18 mouse cellular contexts compared by ENCODE assay signal in genomic region chr6:112866096-112866495, GRCm38 (mm10).
DNase-seq lines count a peak whose midpoint lies in the region; ATAC-seq and TF ChIP-seq lines count a peak whose summit lies in the region.
"Had no signal": no experiment of that assay in that cellular context is flagged by ENCODE, and none has a peak within 500 bp of the region (broad histone marks: within the 10 kb centered on the region; RNA-seq: fewer than 3 reads in every experiment).

No protein-coding gene starts in this region.

- 82% methylated on average over 4 of the region's 4 CpGs for WGBS in embryonic facial prominence, embryonic 14.5 days
- 86% methylated on average over 4 of the region's 4 CpGs for WGBS in embryonic facial prominence, embryonic 10.5 days
- 90% methylated on average over 4 of the region's 4 CpGs for WGBS in kidney, embryonic 14.5 days

- ATAC-seq in embryonic facial prominence, embryonic 14.5 days (ENCODE audit: low read depth): no peak
- no peak for ATAC-seq in kidney, embryonic 14.5 days (ENCODE audit: low FRiP score, low TSS enrichment)
- ATAC-seq in granulocyte monocyte progenitor cell, adult 5-6 weeks (replicated peaks; ENCODE audit: poor library complexity, severe bottlenecking): no peak
- ATAC-seq: activated CD4-positive, CD25-positive, alpha-beta regulatory T cell, adult 4 months had no signal

- no peaks in the 10 kb centered on the region for H3K27me3 ChIP-seq in embryonic facial prominence, embryonic 14.5 days (replicated peaks; ENCODE audit: control insufficient read depth, insufficient read depth, low read length)
- H3K27me3 ChIP-seq in embryonic facial prominence, embryonic 10.5 days (replicated peaks; ENCODE audit: low read depth, poor library complexity, severe bottlenecking): no peaks in the 10 kb centered on the region
- H3K27me3 ChIP-seq in kidney, embryonic 14.5 days (ENCODE audit: control insufficient read depth, insufficient read depth, low read length): no peaks in the 10 kb centered on the region
- no peaks in the 10 kb centered on the region for H3K27me3 ChIP-seq in testis, adult 2 months (ENCODE audit: control insufficient read depth, insufficient read depth, low read length)
- H3K27me3 ChIP-seq: limb, embryonic 12.5 days had no signal

- H3K4me1 ChIP-seq in embryonic facial prominence, embryonic 14.5 days (ENCODE audit: control insufficient read depth, insufficient read depth, low read length): peaks cover 15% of the 10 kb centered on the region
- H3K4me1 ChIP-seq in embryonic facial prominence, embryonic 10.5 days: peaks cover 10% of the 10 kb centered on the region
- H3K4me1 ChIP-seq in kidney, embryonic 14.5 days (ENCODE audit: control insufficient read depth, insufficient read depth, low read length): 0 out of 2 replicates have a peak, but pooled peaks cover 10% of the 10 kb centered on the region
- peaks cover 4% of the 10 kb centered on the region for H3K4me1 ChIP-seq in testis, adult 2 months (ENCODE audit: control insufficient read depth, insufficient read depth, low read length)

- 0 out of 2 replicates have a peak overlapping the region, but pooled peaks have one; percentile 55 for H3K27ac ChIP-seq in embryonic facial prominence, embryonic 14.5 days (replicated peaks; ENCODE audit: low read depth, low read length)
- no peak overlapping the region for H3K27ac ChIP-seq in embryonic facial prominence, embryonic 10.5 days (replicated peaks)
- 0 out of 2 replicates have a peak overlapping the region, but pooled peaks have one; percentile 11 for H3K27ac ChIP-seq in kidney, embryonic 14.5 days (ENCODE audit: low read depth, low read length)
- H3K27ac ChIP-seq in testis, adult 2 months (ENCODE audit: control insufficient read depth, insufficient read depth, low read depth, low read length): peak overlapping the region; percentile 75
- H3K27ac ChIP-seq: heart, embryonic 13.5 days; limb, embryonic 12.5 days had no signal

- DNase-seq in embryonic facial prominence, embryonic 14.5 days (ENCODE audit: low spot score): no peak
- DNase-seq in embryonic facial prominence, embryonic 10.5 days (ENCODE audit: low spot score): no peak
- DNase-seq in kidney, postnatal 10 days: no peak
- DNase-seq in testis, postnatal 10 days (ENCODE audit: low spot score): no peak
- no peak for DNase-seq in MN1 (ENCODE audit: low spot score)
- DNase-seq: cerebellum, postnatal 10 days; heart, postnatal 4 days; kidney, adult 2 months; lung, postnatal 36 days; spleen, adult 18-20 months; thymus, adult 2 months had no signal

- H3K36me3 ChIP-seq in embryonic facial prominence, embryonic 14.5 days (ENCODE audit: control insufficient read depth, insufficient read depth, low read length): no peaks in the 10 kb centered on the region
- peaks cover 5% of the 10 kb centered on the region for H3K36me3 ChIP-seq in embryonic facial prominence, embryonic 10.5 days (replicated peaks)
- no peaks in the 10 kb centered on the region for H3K36me3 ChIP-seq in kidney, embryonic 14.5 days (ENCODE audit: control insufficient read depth, insufficient read depth, low read length)
- H3K36me3 ChIP-seq in testis, adult 2 months (ENCODE audit: control insufficient read depth, insufficient read depth, low read length): no peaks in the 10 kb centered on the region
- H3K36me3 ChIP-seq: heart, embryonic 13.5 days; limb, embryonic 12.5 days had no signal

- H3K9ac ChIP-seq in embryonic facial prominence, embryonic 14.5 days (ENCODE audit: low read depth, low read length): no peak overlapping the region
- H3K9ac ChIP-seq in kidney, embryonic 14.5 days (ENCODE audit: low read depth, low read length): no peak overlapping the region
- H3K9ac ChIP-seq: heart, embryonic 13.5 days; limb, embryonic 12.5 days had no signal

- TF ChIP-seq POLR2A in testis, adult 2 months (IDR thresholded peaks at IDR 0.05; ENCODE audit: control insufficient read depth, low read depth, low read length): no peak

- no peaks in the 10 kb centered on the region for H3K9me3 ChIP-seq in embryonic facial prominence, embryonic 14.5 days (ENCODE audit: control insufficient read depth, low read length)
- no peaks in the 10 kb centered on the region for H3K9me3 ChIP-seq in embryonic facial prominence, embryonic 10.5 days
- H3K9me3 ChIP-seq in kidney, embryonic 14.5 days (ENCODE audit: control insufficient read depth, low read length): no peaks in the 10 kb centered on the region
- H3K9me3 ChIP-seq: heart, embryonic 13.5 days; limb, embryonic 12.5 days had no signal

- no peak overlapping the region for H3K4me2 ChIP-seq in embryonic facial prominence, embryonic 14.5 days (ENCODE audit: low read depth, low read length)
- no peak overlapping the region for H3K4me2 ChIP-seq in kidney, embryonic 14.5 days (replicated peaks; ENCODE audit: low read depth, low read length)
- H3K4me2 ChIP-seq: heart, embryonic 13.5 days; limb, embryonic 12.5 days had no signal

- no peak for TF ChIP-seq CTCF in testis, adult 2 months (IDR thresholded peaks at IDR 0.05; ENCODE audit: control insufficient read depth, insufficient read depth, insufficient replicate concordance, low read depth, low read length)

- H3K4me3 ChIP-seq in embryonic facial prominence, embryonic 14.5 days (ENCODE audit: low read depth, low read length): no peak overlapping the region
- no peak overlapping the region for H3K4me3 ChIP-seq in embryonic facial prominence, embryonic 10.5 days
- no peak overlapping the region for H3K4me3 ChIP-seq in kidney, embryonic 14.5 days (ENCODE audit: low read length)
- H3K4me3 ChIP-seq in testis, adult 2 months (ENCODE audit: control insufficient read depth, low read depth, low read length): no peak overlapping the region
- H3K4me3 ChIP-seq: erythroblast, embryonic 14.5 days; heart, embryonic 13.5 days; limb, embryonic 12.5 days had no signal
